Mouse (Mus musculus) midbrain, embryonic 11.5 days (tissue): ENCODE results near the gene Zfp385c. TPM values are rescaled to one million over a fixed set of nuclear protein-coding genes. Genes with fewer than 3 reads are reported as not detected.

Experiments used
- ATAC-seq: fragments of 200-750 bp; cut with Nextera tagmentation; 2 replicates; pipeline ENCODE4 v1.8.0; 2017; ENCODE audit warnings: moderate TSS enrichment, moderate library complexity; ENCODE audit not compliant: low FRiP score
- DNase-seq: peaks from one replicate; pipeline ENCODE4 v3.0.0; 2015; ENCODE audit warnings: low spot score; ENCODE audit errors: missing footprints
- H3K27ac ChIP-seq: fragments of 300-500 bp; sonication (generic); 2 replicates; pipeline ENCODE4 v1.5.1; 2014; ENCODE audit warnings: low read depth, low read length
- H3K27me3 ChIP-seq: fragments of 300-500 bp; sonication (generic); 2 replicates; pipeline ENCODE4 v1.6.1; 2014; ENCODE audit warnings: mild to moderate bottlenecking, low read length, moderate library complexity, mixed read lengths; ENCODE audit not compliant: control insufficient read depth, insufficient read depth
- H3K36me3 ChIP-seq: fragments of 300-500 bp; sonication (generic); 2 replicates; pipeline ENCODE4 v1.6.1; 2014; ENCODE audit warnings: mild to moderate bottlenecking, low read length, moderate library complexity, mixed read lengths; ENCODE audit not compliant: control insufficient read depth, insufficient read depth
- H3K4me1 ChIP-seq: fragments of 300-500 bp; sonication (generic); 2 replicates; pipeline ENCODE4 v1.6.1; 2014; ENCODE audit warnings: low read length; ENCODE audit not compliant: control insufficient read depth, insufficient read depth
- H3K4me2 ChIP-seq: fragments of 300-500 bp; sonication (generic); 2 replicates; pipeline ENCODE4 v1.6.1; 2014; ENCODE audit warnings: mild to moderate bottlenecking, moderate library complexity
- H3K4me3 ChIP-seq: fragments of 300-500 bp; sonication (generic); 2 replicates; pipeline ENCODE4 v1.5.1; 2014; ENCODE audit warnings: low read depth, low read length
- H3K9ac ChIP-seq: fragments of 300-500 bp; sonication (generic); 2 replicates; pipeline ENCODE4 v1.6.1; 2014; ENCODE audit warnings: low read length
- H3K9me3 ChIP-seq: fragments of 300-500 bp; sonication (generic); 2 replicates; pipeline ENCODE4 v1.6.1; 2016; ENCODE audit warnings: low read length; ENCODE audit not compliant: control insufficient read depth
- WGBS: fragments of 180-500 bp; shearing (Covaris S2); extraction: QIAGEN DNeasy Blood & Tissue Kit; methylation state at CpG from one replicate; pipeline ENCODE4 v1.1.7; 2014; 5-methylcytosine and 5-hydroxymethylcytosine counted together
- polyA plus RNA-seq: library from polyadenylated mRNA; unstranded; fragments of >200 nt; fragmentation: Nextera tagmentation; extraction: Ambion mirVana; gene quantifications from 2 replicates; pipeline ENCODE4 v1.2.1, GENCODE M21; 2014

The Zfp385c gene
- polyA plus RNA-seq, 1 experiment from 2014 or later = not detected

DNA sequence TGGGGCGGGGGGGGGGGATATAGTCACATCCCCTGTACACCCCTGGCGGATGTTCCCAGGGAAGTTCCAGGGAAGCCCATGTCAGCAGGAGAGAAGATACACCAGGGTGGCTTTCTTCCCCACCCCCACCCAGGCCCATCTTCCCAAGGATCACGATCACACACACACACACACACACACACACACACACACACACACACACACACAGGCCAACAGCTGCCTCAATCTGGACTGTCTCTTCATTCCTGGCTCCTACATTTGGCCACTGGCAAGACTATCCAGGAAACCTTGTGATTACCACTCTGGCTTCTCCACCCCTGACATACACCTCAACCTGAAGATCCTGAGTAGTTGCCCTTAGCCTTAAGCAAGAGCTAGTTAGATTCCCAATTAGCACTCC is 6.9 kb downstream of the Zfp385c start:
- Histone ChIP-seq H3K36me3 (no peaks in the 10 kb centered on the region), H3K27ac (no peak overlapping the region), H3K4me3 (no peak overlapping the region), H3K9ac (no peak overlapping the region), H3K4me2 (no peak overlapping the region), H3K27me3 (no peaks in the 10 kb centered on the region), H3K4me1 (no peaks in the 10 kb centered on the region), H3K9me3 (no peaks in the 10 kb centered on the region)
- DNase-seq = no peak
- WGBS = 100% methylated on average over 2 of the region's 3 CpGs
- no peak for ATAC-seq

- H3K9ac ChIP-seq = no peak overlapping the region
- no peaks in the 10 kb centered on the region for H3K4me1 ChIP-seq
- WGBS = 84% methylated on average over 2 of the region's 2 CpGs
- DNase-seq = no peak
- no peak overlapping the region for H3K27ac ChIP-seq
- H3K27me3 ChIP-seq = no peaks in the 10 kb centered on the region
- no peaks in the 10 kb centered on the region for H3K9me3 ChIP-seq
- ATAC-seq = no peak
- H3K36me3 ChIP-seq = no peaks in the 10 kb centered on the region
- H3K4me3 ChIP-seq = no peak overlapping the region
- no peak overlapping the region for H3K4me2 ChIP-seq
Observed at GRCm38 (mm10) chr11:100684084-100684483, 8.2 kb downstream of the Zfp385c start.

DNA sequence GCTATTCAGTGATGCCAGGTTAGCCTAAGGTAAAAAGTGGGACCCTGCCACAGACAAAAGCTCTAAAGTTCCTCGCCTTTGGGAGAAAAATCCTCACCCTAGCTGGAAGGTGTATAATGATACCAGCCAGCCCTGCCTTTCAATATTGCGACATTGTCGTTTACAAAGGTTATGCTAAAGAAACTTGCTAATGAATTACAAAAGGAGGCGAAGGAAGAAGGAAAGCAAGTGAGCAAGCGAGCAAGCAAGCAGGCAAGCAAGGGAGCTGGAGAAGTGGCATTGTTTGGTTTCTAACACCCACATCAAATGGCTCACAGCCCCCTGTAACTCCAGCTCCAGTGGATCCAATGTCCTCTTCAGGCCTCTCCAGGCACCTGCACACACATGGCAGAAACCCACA is 9.7 kb downstream of the Zfp385c start:
- H3K4me2 ChIP-seq = no peak overlapping the region
- ATAC-seq = no peak

GRCm38 (mm10) chr11:100681826-100682225 is 10.4 kb downstream of the Zfp385c start:
- DNase-seq = no peak
- Histone ChIP-seq H3K4me2 (no peak overlapping the region), H3K4me1 (no peaks in the 10 kb centered on the region), H3K27ac (no peak overlapping the region), H3K9me3 (no peaks in the 10 kb centered on the region), H3K4me3 (no peak overlapping the region), H3K27me3 (no peaks in the 10 kb centered on the region), H3K36me3 (no peaks in the 10 kb centered on the region), H3K9ac (no peak overlapping the region)
- ATAC-seq = no peak
- WGBS = 82% methylated on average over 5 of the region's 5 CpGs

More for the DNA sequence above, 9.7 kb downstream of the Zfp385c start:
- H3K4me1 ChIP-seq = no peaks in the 10 kb centered on the region
- no peaks in the 10 kb centered on the region for H3K36me3 ChIP-seq
- H3K27ac ChIP-seq = no peak overlapping the region
- H3K4me3 ChIP-seq = no peak overlapping the region
- H3K9me3 ChIP-seq = no peaks in the 10 kb centered on the region
- no peak for DNase-seq
- no peak overlapping the region for H3K9ac ChIP-seq
- no peaks in the 10 kb centered on the region for H3K27me3 ChIP-seq
- 72% methylated on average over 5 of the region's 5 CpGs for WGBS

GRCm38 (mm10) chr11:100677810-100678209 is 14.4 kb downstream of the Zfp385c start:
- Histone ChIP-seq H3K4me2 (no peak overlapping the region), H3K27me3 (no peaks in the 10 kb centered on the region), H3K9ac (no peak overlapping the region; the same call in 1 of the 2 replicates), H3K27ac (no peak overlapping the region), H3K4me3 (no peak overlapping the region), H3K4me1 (no peaks in the 10 kb centered on the region), H3K9me3 (no peaks in the 10 kb centered on the region), H3K36me3 (no peaks in the 10 kb centered on the region)
- 59% methylated on average over 7 of the region's 7 CpGs for WGBS
- no peak for ATAC-seq
- no peak for DNase-seq

GRCm38 (mm10) chr11:100673169-100673568 is 19.1 kb downstream of the Zfp385c start:
- Histone ChIP-seq H3K4me2 (peak overlapping the region; percentile 38), H3K27ac (no peak overlapping the region), H3K4me1 (no peaks in the 10 kb centered on the region), H3K9ac (peak overlapping the region; percentile 62), H3K4me3 (no peak overlapping the region), H3K27me3 (no peaks in the 10 kb centered on the region; the same call in 1 of the 2 replicates), H3K36me3 (no peaks in the 10 kb centered on the region), H3K9me3 (no peaks in the 10 kb centered on the region)
- ATAC-seq (no peak), DNase-seq (peak; percentile 90)
- WGBS = 2% methylated on average over 23 of the region's 23 CpGs

GRCm38 (mm10) chr11:100671956-100672355 is 20.3 kb downstream of the Zfp385c start:
- Histone ChIP-seq H3K27me3 (no peaks in the 10 kb centered on the region; the same call in 1 of the 2 replicates), H3K36me3 (no peaks in the 10 kb centered on the region), H3K4me1 (no peaks in the 10 kb centered on the region), H3K4me2 (no peak overlapping the region), H3K4me3 (no peak overlapping the region), H3K27ac (no peak overlapping the region), H3K9ac (no peak overlapping the region), H3K9me3 (no peaks in the 10 kb centered on the region)
- DNase-seq (peak; percentile 19), ATAC-seq (no peak)
- 87% methylated on average over 2 of the region's 2 CpGs for WGBS

DNA sequence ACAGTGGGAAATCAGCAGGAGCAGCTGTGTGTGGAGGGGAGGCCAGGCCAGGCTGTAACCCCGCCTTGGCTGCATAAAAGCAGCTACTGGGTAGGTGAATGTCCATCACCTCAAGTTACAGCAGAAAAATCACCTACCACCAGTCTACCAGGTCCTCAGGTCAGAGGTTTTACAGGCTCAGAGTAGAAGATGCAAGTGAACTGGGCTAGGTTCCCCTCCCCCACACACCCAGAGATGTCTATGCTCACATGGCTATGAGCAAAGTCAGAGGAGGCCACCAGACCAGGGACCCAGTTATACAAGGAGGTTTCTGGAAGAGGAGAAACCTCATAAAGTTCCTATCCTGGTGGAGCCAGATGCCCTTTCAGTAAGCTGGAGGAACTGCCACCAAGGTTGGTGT is 21.2 kb downstream of the Zfp385c start:
- 84% methylated on average over 1 of the region's 1 CpGs for WGBS

DNA sequence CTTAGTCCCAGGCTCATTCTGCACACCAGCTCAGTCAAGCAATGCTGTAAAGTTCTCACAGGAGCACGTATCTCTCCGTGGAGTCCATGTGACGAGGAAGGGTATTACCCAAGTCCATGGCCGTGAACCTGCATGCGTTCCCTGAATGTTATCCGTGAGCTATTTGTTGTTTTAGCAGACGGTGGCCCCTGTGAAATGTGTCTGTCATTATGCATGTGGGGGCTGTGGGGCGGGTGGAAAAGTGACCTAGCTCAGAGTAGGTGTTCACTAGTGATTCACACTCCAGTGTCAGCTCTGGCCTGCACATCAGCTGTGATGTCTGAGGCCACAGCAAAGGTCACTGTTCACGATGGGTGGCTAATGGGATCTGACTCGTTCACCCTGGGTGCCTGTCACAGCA is 32.4 kb downstream of the Zfp385c start:
- no peak overlapping the region for H3K4me2 ChIP-seq
- no peak overlapping the region for H3K4me3 ChIP-seq
- no peaks in the 10 kb centered on the region for H3K9me3 ChIP-seq
- no peak overlapping the region for H3K27ac ChIP-seq
- no peaks in the 10 kb centered on the region for H3K36me3 ChIP-seq
- no peaks in the 10 kb centered on the region for H3K4me1 ChIP-seq
- no peak for ATAC-seq
- H3K27me3 ChIP-seq = no peaks in the 10 kb centered on the region
- no peak overlapping the region for H3K9ac ChIP-seq
- DNase-seq = no peak
- 74% methylated on average over 10 of the region's 10 CpGs for WGBS

More for the DNA sequence above, 21.2 kb downstream of the Zfp385c start:
- ATAC-seq (no peak), DNase-seq (peak; percentile 62)
- H3K9ac ChIP-seq = no peak overlapping the region
- H3K4me1 ChIP-seq = no peaks in the 10 kb centered on the region
- H3K27ac ChIP-seq = no peak overlapping the region
- H3K27me3 ChIP-seq = no peaks in the 10 kb centered on the region; the same call in 1 of the 2 replicates
- no peaks in the 10 kb centered on the region for H3K9me3 ChIP-seq
- no peak overlapping the region for H3K4me3 ChIP-seq
- no peaks in the 10 kb centered on the region for H3K36me3 ChIP-seq
- H3K4me2 ChIP-seq = no peak overlapping the region

- WGBS = 12% methylated on average over 6 of the region's 6 CpGs
- H3K4me3 ChIP-seq = no peak overlapping the region
- ATAC-seq (no peak), DNase-seq (no peak)
- H3K4me2 ChIP-seq = no peak overlapping the region
- H3K36me3 ChIP-seq = no peaks in the 10 kb centered on the region
- no peaks in the 10 kb centered on the region for H3K27me3 ChIP-seq
- no peaks in the 10 kb centered on the region for H3K9me3 ChIP-seq
- H3K9ac ChIP-seq = no peak overlapping the region
- H3K4me1 ChIP-seq = no peaks in the 10 kb centered on the region
- no peak overlapping the region for H3K27ac ChIP-seq
Observed at GRCm38 (mm10) chr11:100656458-100656857, 35.8 kb downstream of the Zfp385c start.
